Mouse (Mus musculus): ENCODE data around the gene D330045A20Rik.
"Not testable (repeated sequence)": the region's sequence is repeated elsewhere in the genome, so short reads cannot be mapped to it uniquely, and the experiment has no call there.

Gene D330045A20Rik

DNA sequence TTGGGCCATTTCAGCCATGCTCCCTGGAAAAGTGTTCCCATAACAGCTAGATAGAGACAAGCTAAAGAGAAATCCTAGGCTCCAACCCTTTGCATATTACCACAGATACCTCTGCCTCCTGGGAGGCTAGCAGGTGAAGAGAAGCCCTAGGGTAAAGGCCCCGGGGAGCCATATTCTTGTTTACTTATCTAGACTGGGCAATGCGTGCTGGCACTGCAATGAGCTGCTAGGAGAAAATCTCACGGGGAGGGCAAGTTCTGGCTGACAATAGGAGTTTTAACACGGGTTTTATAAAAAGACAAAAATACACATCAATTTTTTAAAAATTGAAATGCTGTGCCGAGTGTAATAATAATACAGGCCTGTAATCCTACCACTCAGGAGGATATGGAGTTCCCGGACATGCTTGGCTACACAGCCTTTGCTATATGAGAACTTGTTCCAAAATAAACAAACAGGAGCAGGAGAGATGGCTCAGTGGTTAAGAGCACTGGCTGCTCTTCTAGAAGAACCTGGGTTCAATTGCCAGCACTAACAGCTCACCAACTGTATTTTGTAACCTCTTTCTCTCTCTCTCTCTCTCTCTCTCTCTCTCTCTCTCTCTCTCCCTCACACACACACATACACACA, 98.6 kb downstream of the D330045A20Rik start:
- no peak for DNase-seq (ENCODE audit: low spot score)

DNA sequence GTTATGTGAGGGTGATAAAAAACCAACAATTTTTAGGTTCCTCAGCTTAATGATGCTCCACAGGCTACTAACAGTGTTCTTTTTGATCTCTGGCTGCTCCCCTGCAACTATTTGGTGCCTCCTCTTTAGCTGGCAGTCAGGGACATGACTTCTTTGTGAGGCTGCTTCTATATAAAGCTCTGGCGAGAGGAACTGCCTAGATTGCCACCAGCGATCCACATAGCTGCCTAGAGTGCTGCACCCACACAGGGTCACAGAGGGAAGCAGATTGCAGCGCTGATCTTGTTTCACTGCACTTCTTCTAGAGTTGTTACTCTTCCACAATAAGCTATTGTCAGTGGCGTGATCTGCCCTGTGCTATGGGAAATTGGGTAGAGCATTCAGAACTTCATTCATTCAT, 103.4 kb downstream of the D330045A20Rik start:
- no peak for DNase-seq (ENCODE audit: low spot score)

DNA sequence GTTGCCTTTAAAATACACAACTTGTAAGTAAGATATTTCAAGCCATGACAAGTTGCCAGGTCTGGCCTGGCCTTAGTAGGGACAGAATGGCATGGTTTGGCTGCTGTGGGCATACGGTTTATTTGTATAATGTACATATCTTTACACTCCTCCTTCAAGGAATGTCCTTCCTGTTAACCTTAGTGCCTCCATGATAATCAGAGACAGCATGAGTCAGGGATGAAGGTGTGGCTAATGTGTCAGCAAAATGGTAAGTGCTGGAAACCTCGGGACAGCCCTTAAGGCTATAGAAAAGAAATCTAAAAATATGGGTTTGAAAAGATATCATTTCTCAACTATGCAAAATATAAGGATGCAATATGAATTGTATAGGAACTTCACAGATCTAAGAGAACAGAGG, 106.5 kb downstream of the D330045A20Rik start:
- DNase-seq (ENCODE audit: low spot score): not testable (repeated sequence)

DNA sequence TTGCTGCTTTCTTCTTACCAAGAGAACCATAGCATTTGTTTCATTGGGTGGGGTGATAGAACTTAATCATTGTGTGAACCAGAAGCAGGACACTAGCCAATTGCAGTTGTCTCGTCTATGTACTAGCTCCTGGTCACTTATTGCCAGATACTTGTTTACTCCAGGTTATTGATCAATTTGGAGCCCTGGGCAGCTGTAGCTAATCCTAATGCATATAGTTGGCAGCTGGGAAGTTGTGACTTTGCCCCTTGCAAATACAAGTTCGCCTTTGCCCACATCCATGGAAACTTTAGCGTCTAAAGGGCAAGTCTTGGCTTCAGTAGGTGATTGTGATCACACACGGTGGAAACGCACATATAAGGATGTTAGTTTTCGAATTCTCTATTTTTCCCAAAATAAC, 116.2 kb downstream of the D330045A20Rik start:
- DNase-seq (ENCODE audit: low spot score): no peak

Data from c-Kit-positive CD71-positive TER-119-positive erythroid progenitor cells, embryonic 14.5 days (primary cell).